Mouse (Mus musculus) granulocyte monocyte progenitor cell, adult 5-6 weeks (primary cell): ENCODE measurements at regions not wholly inside any gene's neighbourhood (a gene's known extent, or its start where the extent isn't known, plus 50 kb on each side); places are given as distances from the start of the nearest gene placed in this dataset.

Experiments used
- ATAC-seq: replicated peaks from 2 replicates; pipeline ENCODE4 v1.8.0; 2016; ENCODE audit warnings: mild to moderate bottlenecking, moderate TSS enrichment, inconsistent platforms; ENCODE audit not compliant: poor library complexity, severe bottlenecking

DNA sequence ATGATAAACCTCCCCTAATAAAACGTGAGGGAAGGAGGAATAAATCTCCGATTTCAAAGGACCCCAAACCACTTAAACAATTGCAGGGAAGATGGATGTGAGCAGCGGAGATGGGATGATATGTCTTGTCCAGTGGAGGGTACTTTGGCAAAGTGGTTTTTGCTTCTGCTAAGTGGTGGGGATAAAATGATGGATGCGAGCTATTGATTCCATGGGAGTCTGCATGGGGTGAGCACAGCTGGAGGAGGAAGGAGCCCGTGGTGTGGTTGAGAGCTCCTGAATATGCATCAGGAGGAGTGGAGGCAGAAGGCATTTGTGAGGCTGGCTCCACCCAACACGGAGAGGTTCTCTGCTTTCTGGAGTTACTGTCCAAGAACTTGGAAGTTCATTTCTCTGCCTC is 227.6 kb upstream of the Eef2kmt start:
- no peak for ATAC-seq

DNA sequence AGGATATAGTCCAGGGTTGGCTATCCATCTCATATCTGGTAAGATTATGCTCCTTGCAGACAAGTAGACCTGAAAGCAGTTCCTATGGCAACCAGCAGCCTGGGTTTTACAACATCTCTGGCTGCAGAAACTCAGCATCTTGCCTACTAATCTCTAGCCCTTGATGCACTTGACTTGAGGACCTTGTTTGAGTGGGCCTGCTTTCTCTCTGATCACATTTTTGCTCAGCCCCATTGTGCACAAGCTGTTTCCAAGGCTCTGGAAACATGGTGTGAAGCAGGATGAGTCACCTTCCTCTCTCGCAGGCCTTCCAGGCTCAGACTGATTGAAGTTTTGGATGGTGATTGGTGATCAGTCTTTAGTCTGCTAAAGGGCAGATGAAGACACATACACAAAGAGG is 224.4 kb upstream of the Eef2kmt start:
- no peak for ATAC-seq

- ATAC-seq = no peak
Measured at GRCm38 (mm10) chr16:5478970-5479369, 223.2 kb upstream of the Eef2kmt start.

DNA sequence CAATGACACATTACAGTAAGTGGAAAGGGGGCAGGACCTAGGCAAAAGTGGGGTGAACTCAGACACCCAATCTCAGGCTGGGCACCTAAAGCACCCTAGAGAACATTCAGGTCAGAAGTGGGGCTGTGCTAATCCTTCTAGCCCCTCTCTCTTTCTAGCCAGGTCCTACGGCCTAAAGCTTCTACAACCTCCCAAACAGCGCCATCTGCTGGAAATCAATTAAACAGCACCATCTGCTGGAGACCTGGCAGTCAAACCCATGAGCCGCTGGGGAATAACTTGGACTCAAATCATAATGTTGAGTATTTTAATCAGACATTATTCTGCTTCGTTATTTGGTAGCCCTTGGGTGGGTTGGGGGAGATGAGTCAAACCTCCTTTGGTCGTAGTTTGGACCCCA is 215.5 kb upstream of the Eef2kmt start:
- ATAC-seq = peak; percentile 20; the same call in 1 of the 2 replicates

GRCm38 (mm10) chr16:5467587-5467986 is 211.8 kb upstream of the Eef2kmt start:
- ATAC-seq = peak; percentile 75

- no peak for ATAC-seq
Measured at GRCm38 (mm10) chr16:5466760-5467159, 211.0 kb upstream of the Eef2kmt start.

- no peak for ATAC-seq
Measured at GRCm38 (mm10) chr16:5455352-5455965, 199.7 kb upstream of the Eef2kmt start.

- ATAC-seq = no peak
Measured at GRCm38 (mm10) chr16:5454243-5454642, 198.5 kb upstream of the Eef2kmt start.

DNA sequence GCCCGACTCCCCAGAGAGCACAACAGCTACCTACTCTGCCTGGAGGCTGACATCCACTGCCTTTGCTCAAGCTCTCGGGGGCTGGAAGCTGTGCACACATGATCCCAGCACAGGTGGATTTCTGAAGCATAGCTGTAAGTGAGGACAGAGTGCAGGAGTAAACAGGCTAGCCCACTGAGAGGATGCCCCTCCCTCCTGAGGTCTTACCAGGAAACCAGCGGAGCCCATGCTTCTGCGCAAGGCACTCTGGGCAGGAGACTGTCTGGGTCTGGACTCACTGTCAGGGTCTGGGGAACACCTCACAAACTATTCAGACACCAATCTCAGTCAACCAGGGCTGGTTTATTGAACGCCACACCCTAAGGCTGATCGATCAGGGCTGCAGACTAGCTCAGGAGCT is 197.2 kb upstream of the Eef2kmt start:
- ATAC-seq = peak; percentile 33; the same call in 1 of the 2 replicates

DNA sequence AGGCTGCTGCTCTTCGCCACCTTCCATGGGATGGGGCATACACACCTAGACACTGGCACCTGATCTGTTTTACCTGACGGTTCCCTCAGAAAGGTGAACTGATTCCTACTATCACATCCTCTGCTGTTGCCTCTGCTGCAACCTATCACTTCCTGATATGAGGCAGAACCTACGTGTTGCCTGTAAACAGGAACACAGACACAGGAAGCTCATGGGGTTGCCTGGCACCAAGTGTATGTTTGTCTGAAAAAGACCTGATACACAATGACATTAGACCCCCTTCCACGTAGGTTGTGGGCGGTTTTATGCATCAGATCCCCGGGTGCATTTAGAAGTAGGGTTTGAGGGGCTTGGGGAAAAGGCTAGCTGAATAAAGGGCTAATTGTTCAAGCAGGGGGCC is 190.0 kb upstream of the Eef2kmt start:
- ATAC-seq = peak; percentile 65

DNA sequence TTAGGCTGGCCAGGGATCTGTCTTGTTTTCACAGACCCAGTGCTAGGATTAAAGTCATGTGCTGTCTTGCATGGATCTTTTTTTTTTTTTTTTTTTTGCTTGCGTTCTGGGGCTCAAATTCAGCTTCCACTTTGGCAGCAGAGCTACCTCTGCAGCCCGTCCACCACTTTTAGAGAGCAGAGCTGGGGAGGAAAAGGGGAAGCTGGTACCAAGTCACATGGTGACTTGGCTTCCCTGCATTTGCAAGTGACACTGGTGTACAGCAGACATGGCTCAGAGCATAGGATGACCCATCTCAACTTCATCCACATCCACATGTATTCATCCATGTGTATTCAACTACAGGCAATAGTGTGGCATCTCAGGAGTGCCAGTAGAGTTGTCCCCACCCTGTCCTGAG is 189.0 kb upstream of the Eef2kmt start:
- peak; percentile 85 for ATAC-seq

DNA sequence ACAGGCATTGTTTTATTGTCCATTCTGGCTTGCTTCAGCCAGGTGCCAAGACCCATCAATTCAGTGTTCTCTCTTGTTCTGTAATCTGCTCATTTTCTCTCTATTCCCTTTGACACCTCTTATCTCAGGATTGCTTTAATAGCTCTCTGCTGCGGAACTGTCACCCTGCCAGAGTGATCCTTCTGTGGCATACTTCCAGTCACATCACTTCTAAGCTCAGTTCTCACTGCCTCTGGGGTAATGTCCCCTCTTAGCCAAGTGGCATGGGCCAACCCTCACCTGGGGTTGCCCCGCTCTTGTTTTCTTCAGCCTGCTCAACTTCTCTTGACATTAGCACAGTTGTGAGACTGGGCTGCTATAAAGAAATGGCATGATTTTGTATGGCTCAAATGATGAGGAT is 183.9 kb upstream of the Eef2kmt start:
- no peak for ATAC-seq

- ATAC-seq = no peak
Measured at GRCm38 (mm10) chr16:5438405-5438804, 182.6 kb upstream of the Eef2kmt start.

GRCm38 (mm10) chr16:5431689-5432088 is 175.9 kb upstream of the Eef2kmt start:
- ATAC-seq = peak; percentile 83

GRCm38 (mm10) chr16:5431111-5431510 is 175.3 kb upstream of the Eef2kmt start:
- no peak for ATAC-seq

- peak; percentile 64 for ATAC-seq
Measured at GRCm38 (mm10) chr16:5429466-5429865, 173.7 kb upstream of the Eef2kmt start.

GRCm38 (mm10) chr16:5425908-5426307 is 170.1 kb upstream of the Eef2kmt start:
- ATAC-seq = no peak

DNA sequence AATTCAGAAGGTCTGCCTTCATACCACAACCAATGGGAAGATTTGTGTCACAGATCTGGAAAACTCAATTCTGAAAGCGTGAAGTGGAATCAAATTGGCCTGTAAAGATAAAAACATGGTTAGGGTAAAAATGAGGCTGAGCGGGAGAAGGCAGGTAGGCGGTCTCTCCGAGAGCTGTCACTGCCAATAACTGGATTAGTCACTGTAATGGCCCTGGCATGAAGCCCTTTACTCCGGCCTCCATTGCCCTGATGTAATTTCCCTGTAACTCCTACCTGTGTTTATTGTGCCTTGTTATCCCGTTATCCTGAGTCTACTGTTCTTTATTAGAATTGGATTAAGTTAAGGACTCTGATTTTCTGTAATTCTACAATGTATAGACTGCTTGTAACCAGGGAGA is 166.3 kb upstream of the Eef2kmt start:
- ATAC-seq = no peak

DNA sequence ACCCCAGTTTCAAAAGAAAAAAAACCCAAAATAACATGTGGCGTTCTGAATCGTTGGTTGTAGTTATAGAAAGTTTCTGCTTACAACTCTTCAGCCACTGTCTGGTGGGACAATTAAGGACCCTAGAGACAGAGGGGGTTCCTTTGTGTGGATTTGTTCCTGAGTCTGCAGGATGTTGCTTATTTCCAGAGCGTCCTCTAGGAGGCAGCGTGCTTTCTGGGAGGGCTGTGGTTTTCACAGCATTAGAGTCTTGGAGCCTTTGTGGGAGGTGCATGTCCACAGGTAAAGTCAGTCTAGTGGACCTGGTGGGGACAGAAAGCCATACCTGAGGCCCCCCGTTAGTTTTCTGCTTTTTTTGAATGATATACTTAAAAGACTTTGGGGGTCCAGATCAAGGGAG is 165.8 kb upstream of the Eef2kmt start:
- no peak for ATAC-seq

GRCm38 (mm10) chr16:5419467-5419866 is 163.7 kb upstream of the Eef2kmt start:
- ATAC-seq = no peak

- ATAC-seq = no peak
Measured at GRCm38 (mm10) chr16:5418462-5419197, 162.8 kb upstream of the Eef2kmt start.

- ATAC-seq = peak; percentile 37; the same call in 1 of the 2 replicates
Measured at GRCm38 (mm10) chr16:5415310-5415709, 159.5 kb upstream of the Eef2kmt start.
